Mouse (Mus musculus) E14TG2a.4 (cell line): ENCODE data around the gene Oxa1l.

Source experiments
- CTCF ChIP-seq: conservative IDR thresholded peaks from 2 replicates; pipeline ENCODE4 v1.5.1; 2014; ENCODE audit warnings: low read length
- NANOG ChIP-seq: IDR thresholded peaks from 2 replicates; pipeline ENCODE4 v1.6.1; 2014; ENCODE audit warnings: borderline replicate concordance, low read length, mixed read lengths

DNA sequence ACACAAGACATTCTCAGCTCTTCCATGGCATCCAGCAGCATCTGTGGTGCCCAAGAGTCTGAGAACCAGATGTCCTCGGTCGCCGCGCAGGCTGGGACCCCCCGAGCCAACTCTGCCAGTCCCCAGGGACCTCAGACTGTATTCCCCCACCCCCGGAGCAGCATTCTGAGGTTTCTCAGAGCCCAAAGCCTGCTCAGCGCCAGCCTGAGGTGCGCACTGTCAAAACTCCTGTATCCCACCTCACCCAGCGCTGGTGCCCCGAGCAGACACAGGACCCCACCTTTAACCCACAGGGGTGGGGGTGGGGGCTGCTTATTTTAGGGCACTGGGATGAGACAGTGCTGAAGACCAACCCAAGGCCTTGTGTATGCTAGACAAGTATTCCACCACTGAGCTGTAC, 10.8 kb downstream of the Oxa1l start:
- TF ChIP-seq CTCF (no peak), NANOG (no peak)
